Mouse (Mus musculus): ENCODE results near the gene Ttc27. TPM values are rescaled to one million over a fixed set of nuclear protein-coding genes. Genes with fewer than 3 reads are reported as not detected.

The Ttc27 gene
- polyA plus RNA-seq, 1 experiment from 2014 or later = 10.9 TPM

DNA sequence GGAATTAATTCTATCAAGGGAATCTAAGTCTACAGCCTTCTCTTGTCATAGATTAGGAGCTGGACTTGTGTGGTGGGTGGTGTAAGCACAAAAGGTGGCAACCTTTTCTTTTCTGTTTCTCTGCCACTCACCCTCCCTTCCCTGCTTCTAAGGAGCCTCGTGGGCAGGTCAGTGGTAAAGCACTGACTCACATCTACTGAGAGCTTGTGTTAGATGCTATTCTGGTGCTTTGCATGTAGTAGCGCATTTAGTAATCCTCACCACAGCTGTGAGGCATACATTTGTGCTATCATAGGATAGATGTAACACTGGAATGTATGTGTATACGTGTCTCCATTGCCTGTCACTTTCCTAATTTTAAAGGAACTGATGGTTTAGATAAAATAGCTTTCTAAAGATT lies 124.2 kb downstream of the Ttc27 start:
- Histone ChIP-seq H3K9me3 (replicated peaks) (no peaks in the 10 kb centered on the region), H3K9ac (no peak overlapping the region), H3K27ac (replicated peaks) (no peak overlapping the region), H3K36me3 (replicated peaks) (no peaks in the 10 kb centered on the region), H3K4me3 (replicated peaks) (no peak overlapping the region), H3K4me1 (replicated peaks) (peaks cover 14% of the 10 kb centered on the region), H3K27me3 (no peaks in the 10 kb centered on the region), H3K4me2 (no peak overlapping the region)
- no peak for ATAC-seq (ENCODE audit: insufficient read depth)
- WGBS (ENCODE audit: insufficient replicate concordance) = 53% methylated on average over 3 of the region's 3 CpGs

DNA sequence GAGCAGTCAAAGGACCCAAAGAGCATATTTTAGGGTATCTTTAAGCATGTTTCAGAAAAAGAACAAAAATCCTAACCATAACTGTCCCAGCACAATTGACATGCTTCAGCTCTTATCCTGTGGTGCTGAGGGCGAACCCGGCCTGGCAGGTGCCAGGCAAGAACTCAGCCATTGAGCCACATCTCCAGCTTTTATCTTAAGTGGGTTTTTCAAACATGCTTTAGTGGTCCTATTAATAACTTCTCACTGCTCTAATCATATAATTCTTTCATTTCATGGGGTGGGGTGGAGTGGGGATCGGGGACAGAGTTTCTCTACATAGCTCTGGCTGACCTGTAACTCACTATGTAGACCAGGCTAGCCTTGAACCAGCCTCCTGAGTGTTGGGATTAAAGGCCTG lies 125.1 kb downstream of the Ttc27 start:
- ATAC-seq (ENCODE audit: insufficient read depth) = no peak
- Histone ChIP-seq H3K4me2 (no peak overlapping the region), H3K4me1 (replicated peaks) (peaks cover 14% of the 10 kb centered on the region), H3K9ac (no peak overlapping the region), H3K36me3 (replicated peaks) (no peaks in the 10 kb centered on the region), H3K27me3 (no peaks in the 10 kb centered on the region), H3K27ac (replicated peaks) (no peak overlapping the region), H3K9me3 (replicated peaks) (no peaks in the 10 kb centered on the region), H3K4me3 (replicated peaks) (no peak overlapping the region)
- 74% methylated on average over 3 of the region's 3 CpGs for WGBS (ENCODE audit: insufficient replicate concordance)

DNA sequence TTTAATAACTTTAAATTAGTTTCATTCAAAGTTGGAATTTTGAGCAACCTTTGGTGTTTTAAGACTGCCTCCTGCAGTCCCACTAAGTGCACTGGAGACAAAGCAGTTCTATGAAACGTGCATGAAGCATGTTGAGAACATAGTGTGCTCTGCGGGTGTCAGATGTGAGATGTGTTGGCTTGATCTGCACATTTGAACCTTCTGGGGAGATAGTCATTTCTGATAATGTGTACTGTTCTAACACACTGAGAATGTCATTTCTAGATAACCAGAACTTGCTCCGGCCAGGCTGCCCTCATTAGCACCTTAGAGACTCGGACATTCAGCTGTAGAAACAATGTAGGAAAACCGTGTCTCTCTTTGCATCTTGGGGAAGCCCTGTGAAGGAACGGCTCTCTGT lies 126.0 kb downstream of the Ttc27 start:
- Histone ChIP-seq H3K4me2 (no peak overlapping the region), H3K9ac (no peak overlapping the region), H3K9me3 (replicated peaks) (no peaks in the 10 kb centered on the region), H3K27me3 (no peaks in the 10 kb centered on the region), H3K27ac (replicated peaks) (peak overlapping the region; percentile 29; the same call in 1 of the 2 replicates), H3K4me1 (replicated peaks) (peaks cover 14% of the 10 kb centered on the region), H3K4me3 (replicated peaks) (no peak overlapping the region), H3K36me3 (replicated peaks) (no peaks in the 10 kb centered on the region)
- peak; percentile 52 for ATAC-seq (ENCODE audit: insufficient read depth)
- WGBS (ENCODE audit: insufficient replicate concordance) = 29% methylated on average over 6 of the region's 6 CpGs

DNA sequence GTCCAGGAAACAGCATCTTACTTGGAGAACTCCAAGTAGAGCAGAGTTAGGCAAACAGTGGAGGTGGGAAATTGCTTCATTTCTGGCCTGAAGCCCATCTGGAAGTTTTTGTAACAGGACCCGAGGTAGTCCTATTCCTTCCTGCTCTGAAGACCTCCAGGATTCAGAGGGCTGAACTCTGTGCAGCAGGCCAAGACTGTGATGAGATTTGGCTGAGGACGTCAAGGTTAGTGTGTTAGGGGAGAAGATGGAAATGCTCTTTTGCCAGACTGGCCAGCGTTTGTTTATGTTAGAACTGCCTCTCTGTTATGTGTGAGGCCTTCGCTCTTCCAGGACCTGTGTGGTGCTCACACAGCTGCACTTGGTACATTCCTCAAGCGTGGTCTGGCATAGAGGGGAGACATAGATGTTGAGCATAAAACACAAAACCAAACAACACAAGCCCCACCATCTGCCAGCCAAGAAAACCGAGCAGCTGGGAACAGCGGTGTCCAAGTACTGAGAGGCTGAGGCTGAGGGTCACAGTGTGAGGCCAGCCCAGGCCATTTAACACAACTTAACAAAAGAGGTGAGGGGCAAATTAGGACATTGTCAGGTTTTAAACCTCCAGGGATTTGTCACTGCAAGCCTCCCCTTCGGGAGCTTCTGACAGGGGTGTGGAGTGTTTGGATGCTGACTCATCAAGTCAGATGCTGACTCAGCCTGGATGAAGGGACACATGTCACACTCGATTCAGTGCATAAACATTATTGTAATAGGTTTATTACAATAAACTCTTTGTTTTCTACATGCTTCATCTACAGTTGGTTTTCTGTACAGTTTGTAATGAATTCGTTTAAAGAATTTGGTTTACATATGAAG lies 128.7 kb downstream of the Ttc27 start:
- Histone ChIP-seq H3K9me3 (replicated peaks) (no peaks in the 10 kb centered on the region), H3K4me2 (no peak overlapping the region), H3K4me3 (replicated peaks) (no peak overlapping the region), H3K36me3 (replicated peaks) (no peaks in the 10 kb centered on the region), H3K4me1 (replicated peaks) (peaks cover 14% of the 10 kb centered on the region), H3K9ac (no peak overlapping the region), H3K27ac (replicated peaks) (0 out of 2 replicates have a peak overlapping the region, but pooled peaks have one; percentile 14), H3K27me3 (no peaks in the 10 kb centered on the region)
- 65% methylated on average over 10 of the region's 10 CpGs for WGBS (ENCODE audit: insufficient replicate concordance)
- ATAC-seq (ENCODE audit: insufficient read depth) = peak; percentile 73

DNA sequence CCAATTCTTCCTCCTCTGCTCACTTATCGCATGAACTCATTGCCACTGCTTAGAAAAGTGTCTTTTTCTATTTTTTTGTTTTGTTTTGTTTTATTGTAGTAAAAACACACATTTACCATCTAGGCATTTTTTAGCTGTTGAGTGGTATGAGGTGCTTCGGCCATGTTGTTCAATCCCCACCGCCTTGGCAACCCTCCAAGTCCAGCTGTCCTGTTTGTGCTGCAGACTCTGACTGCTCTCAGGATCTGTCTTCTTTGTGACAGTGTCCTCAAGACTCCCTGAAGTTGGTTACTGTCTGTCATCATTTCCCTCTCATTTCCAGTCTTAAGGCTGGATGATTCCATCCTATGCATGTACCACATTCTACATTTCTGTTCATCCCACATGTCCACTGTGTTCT lies 132.7 kb downstream of the Ttc27 start:
- H3K9me3 ChIP-seq (replicated peaks) = no peaks in the 10 kb centered on the region
- WGBS (ENCODE audit: insufficient replicate concordance) = 89% methylated on average over 3 of the region's 3 CpGs
- no peak overlapping the region for H3K27ac ChIP-seq (replicated peaks)
- H3K9ac ChIP-seq = no peak overlapping the region
- H3K27me3 ChIP-seq = no peaks in the 10 kb centered on the region
- H3K4me1 ChIP-seq (replicated peaks) = peaks cover 7% of the 10 kb centered on the region; the same call in 1 of the 2 replicates
- no peak for ATAC-seq (ENCODE audit: insufficient read depth)
- no peak overlapping the region for H3K4me2 ChIP-seq
- H3K4me3 ChIP-seq (replicated peaks) = no peak overlapping the region
- no peaks in the 10 kb centered on the region for H3K36me3 ChIP-seq (replicated peaks)

DNA sequence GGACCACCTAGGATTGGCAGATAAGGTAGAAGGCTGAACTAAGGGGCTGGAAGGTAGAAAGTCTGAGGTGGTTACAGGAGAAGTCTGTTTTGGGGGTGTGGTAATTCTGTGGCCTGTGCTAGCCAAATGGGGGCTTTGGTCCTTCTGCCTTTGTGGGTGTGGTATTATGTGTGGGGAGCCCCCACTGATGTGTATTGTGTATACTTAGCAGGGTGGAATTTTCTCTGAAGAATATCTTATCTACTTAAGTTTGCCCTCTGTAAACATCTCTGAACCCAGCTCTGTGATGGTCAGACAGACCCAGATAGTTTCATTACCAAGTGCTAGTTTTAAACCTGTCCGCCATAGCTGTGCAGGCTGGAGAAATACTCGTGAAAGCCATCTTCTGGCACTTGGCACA lies 141.8 kb downstream of the Ttc27 start:
- H3K4me1 ChIP-seq (replicated peaks) = peaks cover 6% of the 10 kb centered on the region; the same call in 1 of the 2 replicates
- no peak overlapping the region for H3K4me2 ChIP-seq
- H3K36me3 ChIP-seq (replicated peaks) = no peaks in the 10 kb centered on the region
- 57% methylated on average over 2 of the region's 2 CpGs for WGBS (ENCODE audit: insufficient replicate concordance)
- H3K27me3 ChIP-seq = no peaks in the 10 kb centered on the region
- ATAC-seq (ENCODE audit: insufficient read depth) = no peak
- H3K27ac ChIP-seq (replicated peaks) = no peak overlapping the region
- no peak overlapping the region for H3K4me3 ChIP-seq (replicated peaks)
- no peaks in the 10 kb centered on the region for H3K9me3 ChIP-seq (replicated peaks)
- no peak overlapping the region for H3K9ac ChIP-seq

DNA sequence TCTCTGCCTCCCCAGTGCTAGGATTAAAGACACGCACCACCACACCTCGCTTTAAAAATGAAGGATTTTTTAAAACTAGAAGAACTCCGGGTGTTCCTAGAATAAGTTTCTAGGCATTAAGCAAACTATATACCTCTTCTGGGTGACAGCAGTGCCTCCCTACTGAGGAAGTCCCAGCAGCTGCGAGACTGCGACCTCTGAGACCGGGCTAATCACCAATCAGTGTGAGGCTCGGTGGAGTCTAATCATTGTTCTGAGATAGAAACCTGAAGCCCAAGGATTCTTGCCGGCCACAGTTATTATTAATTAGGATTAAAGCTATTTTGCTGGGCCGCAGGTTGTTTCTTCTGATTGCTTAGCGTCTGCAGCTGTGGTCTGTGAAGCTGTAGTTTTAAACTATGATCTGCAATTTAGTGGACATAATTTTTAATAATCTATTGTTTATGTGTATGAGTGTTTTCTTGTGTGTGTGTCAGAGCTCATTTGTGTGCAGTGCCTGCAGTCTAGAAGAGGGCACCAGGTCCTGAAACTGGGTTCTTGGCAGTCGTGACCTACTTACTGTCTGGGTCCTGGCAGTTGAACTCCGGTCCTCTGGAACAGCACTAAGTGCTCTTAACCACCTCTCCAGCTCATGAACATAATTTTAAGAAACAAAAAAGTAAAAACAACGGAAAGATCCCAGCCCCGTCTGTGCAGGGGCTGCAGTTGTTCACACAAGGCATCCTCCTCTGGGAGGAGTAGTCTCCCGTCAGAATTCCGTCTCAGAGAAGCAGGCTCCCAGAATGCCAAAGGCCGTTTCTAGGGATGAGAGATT lies 142.9 kb downstream of the Ttc27 start:
- Histone ChIP-seq H3K9ac (no peak overlapping the region), H3K27ac (replicated peaks) (no peak overlapping the region), H3K4me3 (replicated peaks) (no peak overlapping the region), H3K36me3 (replicated peaks) (no peaks in the 10 kb centered on the region), H3K4me2 (no peak overlapping the region), H3K4me1 (replicated peaks) (peaks cover 15% of the 10 kb centered on the region), H3K9me3 (replicated peaks) (no peaks in the 10 kb centered on the region), H3K27me3 (no peaks in the 10 kb centered on the region)
- 68% methylated on average over 17 of the region's 17 CpGs for WGBS (ENCODE audit: insufficient replicate concordance)
- no peak for ATAC-seq (ENCODE audit: insufficient read depth)

DNA sequence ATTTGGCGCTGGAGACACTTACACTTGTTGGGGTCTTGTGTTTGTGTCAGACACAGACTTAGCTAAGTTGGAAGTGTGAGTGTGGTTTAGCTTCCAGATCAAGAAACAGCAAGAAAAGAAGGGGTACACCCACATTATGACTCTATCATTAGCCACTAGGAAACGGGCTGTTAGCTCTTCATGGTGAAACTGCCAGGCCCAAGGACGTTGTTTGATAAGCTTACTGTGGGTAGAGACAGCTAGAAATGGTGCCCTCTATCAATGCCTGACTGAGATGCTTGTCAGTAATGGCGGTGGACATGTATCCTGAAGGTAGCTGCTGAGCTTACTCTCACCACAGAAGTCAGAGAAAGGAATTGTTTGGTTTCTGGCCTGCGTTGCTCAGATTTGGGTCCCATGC lies 146.3 kb downstream of the Ttc27 start:
- Histone ChIP-seq H3K27me3 (no peaks in the 10 kb centered on the region), H3K4me2 (no peak overlapping the region), H3K27ac (replicated peaks) (no peak overlapping the region), H3K4me3 (replicated peaks) (no peak overlapping the region), H3K9me3 (replicated peaks) (no peaks in the 10 kb centered on the region), H3K36me3 (replicated peaks) (no peaks in the 10 kb centered on the region), H3K9ac (no peak overlapping the region), H3K4me1 (replicated peaks) (peaks cover 49% of the 10 kb centered on the region)
- 38% methylated on average over 5 of the region's 5 CpGs for WGBS (ENCODE audit: insufficient replicate concordance)
- no peak for ATAC-seq (ENCODE audit: insufficient read depth)

DNA sequence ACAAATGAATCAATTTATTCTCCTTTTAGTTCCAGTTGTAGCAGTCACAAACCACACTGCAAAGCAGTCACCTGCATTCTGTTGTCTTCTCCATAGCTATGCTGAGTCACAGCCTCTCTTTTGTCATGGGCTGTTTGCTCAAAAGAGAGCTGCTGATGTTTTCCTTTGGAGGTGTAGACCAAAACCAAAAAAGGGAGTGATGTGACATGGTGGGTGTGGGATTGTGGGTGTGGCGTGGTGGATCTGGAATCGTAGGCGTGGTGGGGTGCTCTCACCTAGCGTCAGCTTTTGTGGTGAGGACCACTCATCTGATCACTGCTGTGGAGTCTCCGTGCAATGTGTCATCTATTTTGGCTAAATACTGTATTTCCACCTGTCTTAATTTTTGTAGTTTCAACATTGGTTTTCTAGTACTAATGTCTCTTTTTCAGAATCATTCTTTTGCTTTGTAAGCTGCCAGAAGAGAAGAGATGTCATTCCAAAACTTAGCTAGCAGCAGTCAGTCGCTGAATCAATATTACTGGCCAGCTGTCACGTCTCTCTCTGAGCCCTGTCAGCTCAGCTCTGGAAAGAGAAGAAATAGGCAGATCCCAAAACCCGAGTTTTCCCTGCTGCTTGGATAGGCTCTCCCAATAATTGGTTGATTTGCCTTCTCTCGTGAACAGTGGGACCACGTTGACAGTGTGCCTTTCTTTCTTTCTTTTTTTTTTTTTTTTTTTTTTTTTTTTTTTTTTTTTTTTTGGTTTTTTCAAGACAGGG lies 147.4 kb downstream of the Ttc27 start:
- H3K4me2 ChIP-seq = no peak overlapping the region
- H3K27ac ChIP-seq (replicated peaks) = 0 out of 2 replicates have a peak overlapping the region, but pooled peaks have one; percentile 33
- H3K9me3 ChIP-seq (replicated peaks) = no peaks in the 10 kb centered on the region
- no peak for ATAC-seq (ENCODE audit: insufficient read depth)
- no peak overlapping the region for H3K9ac ChIP-seq
- no peaks in the 10 kb centered on the region for H3K27me3 ChIP-seq
- H3K4me3 ChIP-seq (replicated peaks) = no peak overlapping the region
- H3K4me1 ChIP-seq (replicated peaks) = peaks cover 58% of the 10 kb centered on the region
- WGBS (ENCODE audit: insufficient replicate concordance) = 53% methylated on average over 10 of the region's 10 CpGs
- no peaks in the 10 kb centered on the region for H3K36me3 ChIP-seq (replicated peaks)

DNA sequence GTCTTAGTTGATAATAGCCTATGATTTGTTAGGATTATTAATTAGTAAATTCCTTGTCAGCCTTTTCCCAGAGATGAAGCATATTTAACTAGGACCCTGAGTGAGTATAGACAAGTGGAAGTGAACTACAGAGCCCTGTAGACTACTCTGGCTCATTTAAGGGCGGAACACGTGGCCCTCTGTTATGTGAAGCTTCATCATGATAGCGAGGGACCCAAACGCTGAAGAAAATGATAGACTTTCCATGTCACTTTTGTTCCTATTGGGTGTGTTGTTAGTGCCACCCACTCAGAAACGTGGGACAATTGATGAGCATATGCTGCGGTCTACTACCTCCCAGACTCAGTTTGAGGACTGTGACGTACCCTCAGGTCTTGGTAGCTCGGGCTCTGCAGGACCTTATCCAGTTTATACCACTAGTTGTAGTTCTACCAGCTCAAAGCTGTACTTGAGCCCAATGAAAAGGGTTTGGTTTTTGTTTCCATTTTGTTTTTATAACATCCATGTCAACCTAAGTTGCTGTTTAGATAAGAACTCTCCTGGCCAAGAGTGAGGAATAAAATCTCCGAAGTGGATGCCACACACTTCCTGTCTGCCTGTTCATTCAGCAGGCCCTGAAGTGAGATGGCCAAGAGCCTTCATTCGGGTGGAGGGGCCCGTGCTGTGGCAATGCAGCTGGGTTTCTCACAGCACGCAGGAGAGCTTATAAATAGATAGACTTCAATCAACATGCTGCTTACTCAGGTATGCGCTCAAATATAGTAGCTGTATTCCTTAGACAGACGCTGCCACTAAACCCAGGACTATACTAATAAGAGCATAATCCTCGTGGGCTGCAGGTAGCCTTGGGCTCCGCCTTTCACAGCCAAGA lies 148.4 kb downstream of the Ttc27 start:
- no peaks in the 10 kb centered on the region for H3K27me3 ChIP-seq
- no peak overlapping the region for H3K9ac ChIP-seq
- no peak overlapping the region for H3K4me3 ChIP-seq (replicated peaks)
- H3K4me1 ChIP-seq (replicated peaks) = peaks cover 67% of the 10 kb centered on the region
- no peaks in the 10 kb centered on the region for H3K36me3 ChIP-seq (replicated peaks)
- WGBS (ENCODE audit: insufficient replicate concordance) = 47% methylated on average over 16 of the region's 16 CpGs
- peak; percentile 38 for ATAC-seq (ENCODE audit: insufficient read depth)
- H3K4me2 ChIP-seq = no peak overlapping the region
- H3K9me3 ChIP-seq (replicated peaks) = no peaks in the 10 kb centered on the region
- H3K27ac ChIP-seq (replicated peaks) = 0 out of 2 replicates have a peak overlapping the region, but pooled peaks have one; percentile 6
